Mouse (Mus musculus): ENCODE results near the gene Bmp6. TPM values are rescaled to one million over a fixed set of nuclear protein-coding genes. Genes with fewer than 3 reads are reported as not detected.

Gene Bmp6
- polyA plus RNA-seq, 1 experiment, result 0.73 TPM

GRCm38 (mm10) chr13:38343202-38343601, 1.7 kb upstream of the Bmp6 start:
- no peak overlapping the region for H3K27ac ChIP-seq (ENCODE audit: insufficient read depth, low read length)
- no peaks in the 10 kb centered on the region for H3K36me3 ChIP-seq (ENCODE audit: control insufficient read depth, insufficient read depth, low read length, poor library complexity, severe bottlenecking)
- peaks cover 19% of the 10 kb centered on the region for H3K9me3 ChIP-seq (replicated peaks; ENCODE audit: control insufficient read depth, insufficient read depth, low read length, poor library complexity, severe bottlenecking)
- no peaks in the 10 kb centered on the region for H3K4me1 ChIP-seq (ENCODE audit: control insufficient read depth, insufficient read depth, low read length)
- H3K9ac ChIP-seq (ENCODE audit: low read depth, poor library complexity, severe bottlenecking), result no peak overlapping the region
- peaks cover 23% of the 10 kb centered on the region for H3K27me3 ChIP-seq (ENCODE audit: control insufficient read depth, insufficient read depth, low read length, poor library complexity, severe bottlenecking)
- no peak for TF ChIP-seq EP300 (IDR thresholded peaks at IDR 0.05; ENCODE audit: insufficient read depth, low read depth, low read length)
- TF ChIP-seq POLR2A (IDR thresholded peaks at IDR 0.05; ENCODE audit: insufficient read depth, low read length), result no peak
- no peak for TF ChIP-seq CTCF (IDR thresholded peaks at IDR 0.05; ENCODE audit: low read depth, low read length)
- H3K4me3 ChIP-seq (ENCODE audit: low read depth, low read length), result no peak overlapping the region

- Histone ChIP-seq H3K4me3 (ENCODE audit: low read depth, low read length) (peak overlapping the region; percentile 63), H3K36me3 (ENCODE audit: control insufficient read depth, insufficient read depth, low read length, poor library complexity, severe bottlenecking) (no peaks in the 10 kb centered on the region), H3K4me1 (ENCODE audit: control insufficient read depth, insufficient read depth, low read length) (no peaks in the 10 kb centered on the region), H3K27ac (ENCODE audit: insufficient read depth, low read length) (no peak overlapping the region), H3K27me3 (ENCODE audit: control insufficient read depth, insufficient read depth, low read length, poor library complexity, severe bottlenecking) (peaks cover 23% of the 10 kb centered on the region), H3K9me3 (replicated peaks; ENCODE audit: control insufficient read depth, insufficient read depth, low read length, poor library complexity, severe bottlenecking) (peaks cover 1% of the 10 kb centered on the region), H3K9ac (ENCODE audit: low read depth, poor library complexity, severe bottlenecking) (peak overlapping the region; percentile 61)
- TF ChIP-seq CTCF (IDR thresholded peaks at IDR 0.05; ENCODE audit: low read depth, low read length) (no peak), EP300 (IDR thresholded peaks at IDR 0.05; ENCODE audit: insufficient read depth, low read depth, low read length) (no peak)
Observed at GRCm38 (mm10) chr13:38345431-38345820, 519 bp downstream of the Bmp6 start.

DNA sequence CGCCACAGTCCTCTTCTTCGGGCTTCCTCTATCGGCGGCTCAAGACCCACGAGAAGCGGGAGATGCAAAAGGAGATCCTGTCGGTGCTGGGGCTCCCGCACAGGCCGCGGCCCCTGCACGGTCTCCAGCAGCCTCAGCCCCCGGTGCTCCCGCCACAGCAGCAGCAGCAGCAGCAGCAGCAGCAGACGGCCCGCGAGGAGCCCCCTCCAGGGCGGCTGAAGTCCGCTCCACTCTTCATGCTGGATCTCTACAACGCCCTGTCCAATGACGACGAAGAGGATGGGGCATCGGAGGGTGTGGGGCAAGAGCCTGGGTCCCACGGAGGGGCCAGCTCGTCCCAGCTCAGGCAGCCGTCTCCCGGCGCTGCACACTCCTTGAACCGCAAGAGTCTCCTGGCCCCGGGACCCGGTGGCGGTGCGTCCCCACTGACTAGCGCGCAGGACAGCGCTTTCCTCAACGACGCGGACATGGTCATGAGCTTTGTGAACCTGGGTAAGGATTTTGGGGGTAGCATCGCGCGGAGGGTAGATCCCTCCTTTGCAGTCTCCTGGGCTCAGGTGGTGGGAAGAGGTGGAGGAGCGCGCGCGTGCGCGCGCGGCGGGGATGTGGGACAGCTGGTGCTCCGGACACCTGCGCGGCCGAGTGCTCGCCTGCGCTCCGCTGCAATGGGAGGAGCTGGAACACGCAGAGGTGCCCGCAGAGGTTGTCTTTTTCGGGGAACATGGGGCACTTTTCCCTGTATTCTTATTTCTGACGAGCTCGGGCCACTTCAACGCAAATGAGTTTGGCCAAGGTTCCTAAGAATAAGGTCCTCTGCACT, 1.4 kb downstream of the Bmp6 start:
- H3K9me3 ChIP-seq (replicated peaks; ENCODE audit: control insufficient read depth, insufficient read depth, low read length, poor library complexity, severe bottlenecking), result no peaks in the 10 kb centered on the region
- H3K9ac ChIP-seq (ENCODE audit: low read depth, poor library complexity, severe bottlenecking), result peak overlapping the region; percentile 61
- H3K4me3 ChIP-seq (ENCODE audit: low read depth, low read length), result peak overlapping the region; percentile 71
- H3K4me1 ChIP-seq (ENCODE audit: control insufficient read depth, insufficient read depth, low read length), result no peaks in the 10 kb centered on the region
- no peaks in the 10 kb centered on the region for H3K36me3 ChIP-seq (ENCODE audit: control insufficient read depth, insufficient read depth, low read length, poor library complexity, severe bottlenecking)
- peaks cover 23% of the 10 kb centered on the region for H3K27me3 ChIP-seq (ENCODE audit: control insufficient read depth, insufficient read depth, low read length, poor library complexity, severe bottlenecking)
- no peak overlapping the region for H3K27ac ChIP-seq (ENCODE audit: insufficient read depth, low read length)
- no peak for TF ChIP-seq POLR2A (IDR thresholded peaks at IDR 0.05; ENCODE audit: insufficient read depth, low read length)
- TF ChIP-seq CTCF (IDR thresholded peaks at IDR 0.05; ENCODE audit: low read depth, low read length), result no peak
- no peak for TF ChIP-seq EP300 (IDR thresholded peaks at IDR 0.05; ENCODE audit: insufficient read depth, low read depth, low read length)

GRCm38 (mm10) chr13:38347021-38347774, 2.3 kb downstream of the Bmp6 start:
- Histone ChIP-seq H3K27me3 (ENCODE audit: control insufficient read depth, insufficient read depth, low read length, poor library complexity, severe bottlenecking) (peaks cover 23% of the 10 kb centered on the region), H3K4me1 (ENCODE audit: control insufficient read depth, insufficient read depth, low read length) (no peaks in the 10 kb centered on the region), H3K9me3 (replicated peaks; ENCODE audit: control insufficient read depth, insufficient read depth, low read length, poor library complexity, severe bottlenecking) (no peaks in the 10 kb centered on the region), H3K4me3 (ENCODE audit: low read depth, low read length) (peak overlapping the region; percentile 71), H3K9ac (ENCODE audit: low read depth, poor library complexity, severe bottlenecking) (no peak overlapping the region), H3K36me3 (ENCODE audit: control insufficient read depth, insufficient read depth, low read length, poor library complexity, severe bottlenecking) (no peaks in the 10 kb centered on the region), H3K27ac (ENCODE audit: insufficient read depth, low read length) (no peak overlapping the region)
- no peak for TF ChIP-seq EP300 (IDR thresholded peaks at IDR 0.05; ENCODE audit: insufficient read depth, low read depth, low read length)
- TF ChIP-seq CTCF (IDR thresholded peaks at IDR 0.05; ENCODE audit: low read depth, low read length), result no peak
- TF ChIP-seq POLR2A (IDR thresholded peaks at IDR 0.05; ENCODE audit: insufficient read depth, low read length), result no peak

- no peaks in the 10 kb centered on the region for H3K4me1 ChIP-seq (ENCODE audit: control insufficient read depth, insufficient read depth, low read length)
- no peak for TF ChIP-seq EP300 (IDR thresholded peaks at IDR 0.05; ENCODE audit: insufficient read depth, low read depth, low read length)
- TF ChIP-seq CTCF (IDR thresholded peaks at IDR 0.05; ENCODE audit: low read depth, low read length), result no peak
- peaks cover 23% of the 10 kb centered on the region for H3K27me3 ChIP-seq (ENCODE audit: control insufficient read depth, insufficient read depth, low read length, poor library complexity, severe bottlenecking)
- no peaks in the 10 kb centered on the region for H3K9me3 ChIP-seq (replicated peaks; ENCODE audit: control insufficient read depth, insufficient read depth, low read length, poor library complexity, severe bottlenecking)
- no peak overlapping the region for H3K4me3 ChIP-seq (ENCODE audit: low read depth, low read length)
- no peaks in the 10 kb centered on the region for H3K36me3 ChIP-seq (ENCODE audit: control insufficient read depth, insufficient read depth, low read length, poor library complexity, severe bottlenecking)
- no peak overlapping the region for H3K27ac ChIP-seq (ENCODE audit: insufficient read depth, low read length)
- H3K9ac ChIP-seq (ENCODE audit: low read depth, poor library complexity, severe bottlenecking), result no peak overlapping the region
Observed at GRCm38 (mm10) chr13:38347775-38348135, 2.8 kb downstream of the Bmp6 start.

DNA sequence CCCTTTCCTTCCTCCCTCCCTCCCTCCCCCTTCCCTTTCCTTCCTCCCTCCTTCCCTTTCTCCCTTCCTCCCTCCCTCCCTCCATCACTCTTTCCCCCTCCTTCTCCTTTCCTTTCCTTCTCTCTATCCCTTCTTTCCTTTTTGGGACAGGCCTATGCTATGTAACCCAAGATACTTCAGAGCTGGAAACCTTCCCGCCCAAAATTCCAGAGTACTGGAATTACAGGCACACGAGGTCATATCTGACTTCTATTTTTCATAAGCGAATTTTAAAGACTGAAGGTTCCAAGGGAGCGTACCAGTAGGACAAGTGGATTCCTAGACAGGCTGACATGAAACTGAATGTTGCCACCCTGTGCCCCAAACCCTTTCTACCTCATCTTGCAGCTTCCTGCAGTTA, 4.1 kb downstream of the Bmp6 start:
- Histone ChIP-seq H3K9me3 (replicated peaks; ENCODE audit: control insufficient read depth, insufficient read depth, low read length, poor library complexity, severe bottlenecking) (no peaks in the 10 kb centered on the region), H3K27ac (ENCODE audit: insufficient read depth, low read length) (no peak overlapping the region), H3K36me3 (ENCODE audit: control insufficient read depth, insufficient read depth, low read length, poor library complexity, severe bottlenecking) (no peaks in the 10 kb centered on the region), H3K9ac (ENCODE audit: low read depth, poor library complexity, severe bottlenecking) (no peak overlapping the region), H3K4me3 (ENCODE audit: low read depth, low read length) (no peak overlapping the region), H3K4me1 (ENCODE audit: control insufficient read depth, insufficient read depth, low read length) (no peaks in the 10 kb centered on the region), H3K27me3 (ENCODE audit: control insufficient read depth, insufficient read depth, low read length, poor library complexity, severe bottlenecking) (peaks cover 22% of the 10 kb centered on the region)
- TF ChIP-seq CTCF (IDR thresholded peaks at IDR 0.05; ENCODE audit: low read depth, low read length) (no peak), POLR2A (IDR thresholded peaks at IDR 0.05; ENCODE audit: insufficient read depth, low read length) (no peak), EP300 (IDR thresholded peaks at IDR 0.05; ENCODE audit: insufficient read depth, low read depth, low read length) (no peak)

Data from ES-Bruce4 (cell line).